Mouse (Mus musculus): ENCODE measurements around the gene Ctps.

Ctps gene

GRCm38 (mm10) chr4:120570438-120571069 lies 478 bp upstream of the Ctps start:
- DNase-seq (ENCODE audit: low spot score) = no peak

- DNase-seq (ENCODE audit: low spot score) = no peak
Observed at GRCm38 (mm10) chr4:120569025-120569424, 1.1 kb downstream of the Ctps start.

GRCm38 (mm10) chr4:120568005-120568404 lies 2.1 kb downstream of the Ctps start:
- DNase-seq (ENCODE audit: low spot score) = no peak

GRCm38 (mm10) chr4:120565726-120566125 lies 4.3 kb downstream of the Ctps start:
- no peak for DNase-seq (ENCODE audit: low spot score)

GRCm38 (mm10) chr4:120556592-120556991 lies 13.5 kb downstream of the Ctps start:
- no peak for DNase-seq (ENCODE audit: low spot score)

GRCm38 (mm10) chr4:120544896-120545295 lies 25.2 kb downstream of the Ctps start:
- DNase-seq (ENCODE audit: low spot score) = no peak

DNA sequence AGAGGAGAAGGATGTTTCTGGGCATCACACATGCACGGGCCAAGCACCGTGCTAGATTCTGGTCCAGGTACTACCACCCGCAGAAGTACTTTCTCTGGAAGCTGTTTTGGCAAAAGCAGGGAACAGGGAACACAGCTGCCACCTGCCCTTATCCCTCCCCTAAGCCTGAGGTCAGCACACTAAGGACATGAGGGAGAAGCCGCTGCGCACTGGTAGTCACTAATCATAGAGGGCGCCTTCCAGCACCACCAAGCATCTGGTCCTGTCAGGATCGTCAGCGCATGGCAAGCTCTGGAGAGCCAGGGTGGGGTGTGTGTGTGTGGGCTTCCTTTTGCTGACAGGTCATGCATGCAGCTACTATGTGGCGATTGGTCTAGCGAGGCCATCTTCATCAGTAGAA lies 31.4 kb downstream of the Ctps start:
- no peak for DNase-seq (ENCODE audit: low spot score)

DNA sequence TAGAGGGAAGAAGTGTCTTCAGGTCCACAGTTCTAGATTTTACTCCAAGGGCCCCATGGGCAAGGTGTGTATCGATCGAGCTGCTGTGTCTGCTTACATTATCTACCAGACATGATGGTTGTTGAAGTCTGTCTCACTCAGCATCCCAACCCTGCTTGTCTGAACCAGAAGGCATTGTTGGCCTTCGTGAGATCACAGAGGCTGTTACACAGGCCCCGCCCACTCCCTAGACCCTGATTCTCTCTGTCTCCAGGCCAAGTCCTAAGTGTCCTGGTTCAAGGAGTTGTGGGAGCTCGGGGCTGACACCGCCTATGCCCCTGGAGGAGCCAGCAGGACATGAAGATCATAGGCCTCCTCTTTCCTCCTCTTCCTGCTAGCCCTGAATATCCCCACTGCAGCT lies 38.1 kb downstream of the Ctps start, which contains the start of gene Slfnl1:
Slfnl1 (plus strand) TSS at position 246 of the 400 bp plus-strand sequence.
- no peak for DNase-seq (ENCODE audit: low spot score)

- DNase-seq (ENCODE audit: low spot score) = no peak
Observed at GRCm38 (mm10) chr4:120528171-120528570, 41.9 kb downstream of the Ctps start.

GRCm38 (mm10) chr4:120523092-120523491 lies 47.0 kb downstream of the Ctps start:
- no peak for DNase-seq (ENCODE audit: low spot score)

DNA sequence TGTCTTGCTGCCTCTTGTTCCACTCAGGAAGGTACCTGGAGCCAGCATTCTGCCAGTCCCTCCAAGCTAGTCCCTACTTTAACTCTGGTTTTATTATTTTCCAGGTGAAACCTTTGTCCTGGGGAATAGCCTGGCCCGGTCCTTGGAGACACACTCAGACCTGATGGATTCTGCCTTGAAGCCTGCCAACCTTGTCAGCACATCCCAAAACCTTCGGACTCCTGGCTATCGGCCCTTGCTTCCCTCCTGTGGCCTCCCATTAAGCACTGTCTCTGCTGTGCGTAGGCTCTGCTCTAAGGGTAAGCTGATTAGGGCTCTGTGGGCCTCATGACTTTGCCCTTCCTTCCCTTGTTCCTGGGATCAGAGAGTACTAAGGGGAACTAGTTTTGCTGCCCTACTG lies 47.7 kb downstream of the Ctps start:
- DNase-seq (ENCODE audit: low spot score) = no peak

DNA sequence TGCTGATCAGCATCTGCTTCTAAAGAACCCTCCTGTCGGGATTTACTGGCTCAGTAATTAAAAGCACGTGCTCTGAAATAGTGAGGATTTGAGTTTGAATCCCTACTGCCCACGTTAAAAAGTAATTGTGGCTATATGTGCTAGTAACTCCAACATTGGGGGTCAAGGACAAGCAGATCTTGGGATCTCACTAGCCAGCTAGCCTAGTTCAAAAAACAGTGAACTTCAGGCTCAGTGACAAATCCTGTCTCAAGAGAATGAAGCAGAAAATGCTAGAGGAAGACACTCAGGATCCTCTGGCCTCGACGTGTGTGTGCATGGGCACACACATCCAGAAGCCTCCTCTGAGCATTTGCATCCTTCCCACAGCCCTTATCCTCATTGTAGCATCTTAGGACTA lies 48.3 kb downstream of the Ctps start:
- no peak for DNase-seq (ENCODE audit: low spot score)

GRCm38 (mm10) chr4:120517335-120517734 lies 52.7 kb downstream of the Ctps start:
- DNase-seq (ENCODE audit: low spot score) = no peak

DNA sequence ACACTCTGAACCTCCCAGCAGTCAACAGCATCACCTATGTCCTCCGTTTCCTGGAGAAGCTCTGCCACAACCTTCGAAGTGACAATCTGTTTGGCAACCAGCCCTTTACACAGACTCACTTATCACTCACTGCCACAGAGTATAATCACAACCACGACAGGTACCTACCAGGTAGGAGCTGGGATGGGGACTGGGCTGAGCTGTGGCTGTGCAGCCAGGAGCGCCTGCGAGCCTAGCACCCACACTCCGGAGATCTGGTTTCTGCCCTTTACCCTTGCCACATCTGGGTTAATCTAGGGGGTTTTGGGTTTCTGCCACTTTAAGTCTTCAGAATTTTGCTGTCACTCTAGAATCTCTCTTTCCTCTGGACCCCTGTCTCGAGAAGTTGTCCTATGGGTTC lies 53.2 kb downstream of the Ctps start:
- no peak for DNase-seq (ENCODE audit: low spot score)

- no peak for DNase-seq (ENCODE audit: low spot score)
Observed at GRCm38 (mm10) chr4:120516491-120516890, 53.6 kb downstream of the Ctps start.

DNA sequence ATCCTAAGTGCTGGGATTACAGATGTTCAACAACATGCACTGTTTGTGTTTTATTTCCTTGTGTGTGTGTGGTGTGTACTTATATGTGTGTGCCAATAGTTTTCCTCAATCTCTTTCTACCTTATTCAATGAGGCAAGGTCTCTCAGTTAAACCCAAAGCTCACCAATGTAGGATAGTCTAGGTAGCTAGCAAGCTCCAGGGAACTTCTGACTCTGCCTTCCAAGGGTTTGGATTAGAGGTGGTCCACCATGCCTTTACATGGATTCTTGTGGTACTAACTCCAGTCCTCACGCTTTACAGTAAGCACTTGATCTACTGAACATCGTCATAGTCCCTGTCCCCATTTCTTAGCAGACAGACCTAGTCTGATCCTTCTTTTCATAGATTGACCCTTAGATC lies 55.7 kb downstream of the Ctps start:
- no peak for DNase-seq (ENCODE audit: low spot score)

GRCm38 (mm10) chr4:120511203-120511602 lies 58.9 kb downstream of the Ctps start:
- DNase-seq (ENCODE audit: low spot score) = no peak

DNA sequence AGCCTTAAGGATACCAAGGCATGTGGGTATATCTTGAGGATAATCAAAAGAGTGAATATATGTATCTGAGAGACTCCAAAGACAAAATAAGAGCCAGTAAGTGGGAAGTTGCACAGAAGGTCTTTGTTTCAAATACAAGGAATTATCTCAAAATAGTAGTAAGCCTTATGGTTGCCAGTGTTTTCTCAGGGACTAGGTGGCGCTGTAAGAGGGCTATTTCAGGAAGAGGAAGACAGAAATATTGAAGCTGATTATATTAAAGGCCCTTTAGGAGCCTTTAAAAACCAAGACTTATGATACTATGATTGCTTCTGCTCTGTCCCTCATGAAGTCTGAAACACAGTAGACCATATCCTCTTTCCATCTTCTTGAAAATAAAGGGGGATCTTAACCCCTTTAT lies 63.1 kb downstream of the Ctps start:
- DNase-seq (ENCODE audit: low spot score) = no peak
